Mouse (Mus musculus): Measurements from ENCODE around the gene Ddx17.

Ddx17 gene

GRCm38 (mm10) chr15:79546410-79547288 is at the start of gene Ddx17:
Gene Ddx17 (minus strand): TSS chr15:79546741.
- TF ChIP-seq GATA4 (IDR thresholded peaks at IDR 0.05; ENCODE audit: insufficient replicate concordance, low read length), result peak; percentile 44; the same call in 1 of the 2 replicates

- TF ChIP-seq GATA4 (IDR thresholded peaks at IDR 0.05; ENCODE audit: insufficient replicate concordance, low read length), result no peak
These were observed 35.0 kb upstream of the Ddx17 start for GRCm38 (mm10) chr15:79581581-79581980.

DNA sequence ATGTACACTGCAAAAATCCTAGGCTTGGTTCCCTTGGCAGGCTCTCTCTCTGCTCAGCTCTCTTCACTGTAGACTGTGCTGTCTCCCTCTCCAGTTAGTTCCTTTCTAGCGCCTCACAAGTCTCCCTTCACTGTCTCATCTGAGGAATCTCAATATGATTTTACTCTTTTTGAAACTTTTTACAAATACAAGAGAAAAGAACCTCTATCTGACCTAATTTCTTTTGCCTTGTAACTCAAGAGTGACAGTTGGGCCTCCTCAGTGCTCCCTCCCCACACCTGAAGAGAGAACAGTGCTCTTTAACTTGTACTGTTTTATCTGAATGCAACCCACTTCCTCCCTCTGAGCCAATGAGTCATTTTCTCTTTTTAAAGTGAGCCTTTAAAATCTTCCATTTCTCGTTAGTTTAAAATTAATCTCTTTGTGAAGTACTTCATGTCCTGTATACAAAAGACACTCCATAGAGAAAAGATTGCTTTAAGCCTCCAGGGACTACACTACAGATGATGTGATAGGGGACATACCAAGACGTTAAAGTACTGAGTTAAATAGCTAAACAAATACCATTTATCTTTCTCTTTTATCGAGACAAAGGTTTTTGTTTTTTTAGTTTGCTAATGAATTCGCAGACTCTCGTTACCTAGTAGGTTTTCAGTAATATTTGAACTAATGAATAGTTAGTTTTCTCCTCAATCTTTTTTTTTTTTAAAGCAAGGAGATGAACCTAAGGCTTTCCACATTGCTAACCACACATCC is 31.3 kb upstream of the Ddx17 start:
- TF ChIP-seq GATA4 (IDR thresholded peaks at IDR 0.05; ENCODE audit: insufficient replicate concordance, low read length), result no peak

GRCm38 (mm10) chr15:79576947-79577346 is 30.4 kb upstream of the Ddx17 start:
- no peak for TF ChIP-seq GATA4 (IDR thresholded peaks at IDR 0.05; ENCODE audit: insufficient replicate concordance, low read length)

GRCm38 (mm10) chr15:79575543-79576222 is 29.1 kb upstream of the Ddx17 start:
- TF ChIP-seq GATA4 (IDR thresholded peaks at IDR 0.05; ENCODE audit: insufficient replicate concordance, low read length), result no peak

DNA sequence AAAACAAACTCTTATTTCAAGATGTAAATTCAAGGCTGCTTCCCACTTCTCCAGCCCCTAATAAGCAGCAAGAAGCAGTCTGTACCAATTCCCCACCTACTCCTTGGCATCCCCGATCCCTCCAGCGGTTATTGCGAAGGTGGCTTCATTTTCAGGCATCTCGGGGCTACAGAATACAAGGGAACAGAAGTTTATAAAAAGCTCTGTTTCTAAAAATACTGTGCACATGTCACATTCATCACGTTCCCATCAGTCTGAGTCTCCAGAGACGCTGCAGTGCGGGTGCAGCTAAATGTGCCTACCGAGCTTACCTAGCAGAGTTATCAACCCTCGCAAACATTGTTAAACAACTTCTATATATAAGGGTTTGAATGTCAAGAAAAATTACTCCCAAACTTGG is 15.9 kb upstream of the Ddx17 start:
- TF ChIP-seq GATA4 (IDR thresholded peaks at IDR 0.05; ENCODE audit: insufficient replicate concordance, low read length), result no peak

- TF ChIP-seq GATA4 (IDR thresholded peaks at IDR 0.05; ENCODE audit: insufficient replicate concordance, low read length), result no peak
These were observed 13.1 kb upstream of the Ddx17 start for GRCm38 (mm10) chr15:79559649-79560048.

DNA sequence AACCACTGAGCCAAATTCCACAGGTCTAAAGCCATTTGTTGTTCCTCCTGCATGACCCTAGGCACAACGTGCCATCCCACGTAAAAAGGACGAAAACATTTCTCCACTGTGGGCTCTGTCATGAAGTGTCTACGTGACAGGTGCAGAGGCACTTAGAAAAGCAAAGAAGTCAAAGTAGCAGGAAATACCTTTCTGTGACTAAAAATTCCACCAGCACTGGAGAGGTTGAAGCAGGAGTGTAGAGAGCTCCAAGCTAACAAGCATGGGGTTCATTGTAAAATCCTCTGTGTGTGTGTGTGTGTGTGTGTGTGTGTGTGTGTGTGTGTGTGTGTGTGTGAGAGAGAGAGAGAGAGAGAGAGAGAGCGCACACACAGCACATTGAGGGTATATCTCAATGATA is 6.0 kb upstream of the Ddx17 start:
- TF ChIP-seq GATA4 (IDR thresholded peaks at IDR 0.05; ENCODE audit: insufficient replicate concordance, low read length), result no peak

- TF ChIP-seq GATA4 (IDR thresholded peaks at IDR 0.05; ENCODE audit: insufficient replicate concordance, low read length), result no peak
These were observed 1.7 kb upstream of the Ddx17 start for GRCm38 (mm10) chr15:79548226-79548625.

- no peak for TF ChIP-seq GATA4 (IDR thresholded peaks at IDR 0.05; ENCODE audit: insufficient replicate concordance, low read length)
These were observed 814 bp upstream of the Ddx17 start for GRCm38 (mm10) chr15:79547289-79547820.

- peak; percentile 24; the same call in 1 of the 2 replicates for TF ChIP-seq GATA4 (IDR thresholded peaks at IDR 0.05; ENCODE audit: insufficient replicate concordance, low read length)
These were observed 581 bp downstream of the Ddx17 start for GRCm38 (mm10) chr15:79545921-79546399.

GRCm38 (mm10) chr15:79545496-79545895 is 1.0 kb downstream of the Ddx17 start:
- TF ChIP-seq GATA4 (IDR thresholded peaks at IDR 0.05; ENCODE audit: insufficient replicate concordance, low read length), result no peak

GRCm38 (mm10) chr15:79543968-79544367 is 2.6 kb downstream of the Ddx17 start:
- no peak for TF ChIP-seq GATA4 (IDR thresholded peaks at IDR 0.05; ENCODE audit: insufficient replicate concordance, low read length)

GRCm38 (mm10) chr15:79533796-79534195 is 12.7 kb downstream of the Ddx17 start:
- no peak for TF ChIP-seq GATA4 (IDR thresholded peaks at IDR 0.05; ENCODE audit: insufficient replicate concordance, low read length)

DNA sequence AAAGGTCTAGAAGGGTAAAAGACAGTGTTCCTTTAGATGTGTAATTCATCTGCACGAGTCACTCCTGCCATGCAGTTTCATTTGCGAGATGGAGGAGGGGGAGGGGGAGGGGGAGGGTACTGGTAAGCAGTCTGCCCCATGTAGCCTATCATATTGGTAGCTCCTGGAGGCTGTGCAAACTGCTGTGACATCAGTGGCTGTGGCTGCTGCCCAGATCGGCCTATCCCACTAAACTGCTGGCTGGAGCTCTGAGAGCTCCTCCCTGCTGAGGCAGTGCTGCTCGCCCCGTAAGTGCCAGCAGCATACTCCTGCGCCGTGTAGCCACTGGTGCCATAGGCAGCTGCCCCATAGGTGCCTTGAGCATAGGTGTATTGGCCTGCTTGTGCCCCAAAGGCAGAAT is 16.6 kb downstream of the Ddx17 start:
- no peak for TF ChIP-seq GATA4 (IDR thresholded peaks at IDR 0.05; ENCODE audit: insufficient replicate concordance, low read length)

Measured in liver, adult (tissue).